Mouse (Mus musculus): ENCODE results near the gene Grin2a. TPM values are rescaled to one million over a fixed set of nuclear protein-coding genes. Genes with fewer than 3 reads are reported as not detected.

The Grin2a gene
- total RNA-seq (2022) = 100 to 1,000 TPM; 300 to 419 (median 352) TPM

GRCm38 (mm10) chr16:9994951-9995813, at the start of gene Grin2a:
Gene Grin2a, minus strand, starts transcription at chr16:9995560.
- peak; percentile 64 to 72 for DNase-seq (ENCODE audit: low spot score in 2 of 2)

GRCm38 (mm10) chr16:10035582-10036215, 40.3 kb upstream of the Grin2a start:
- DNase-seq (ENCODE audit: low spot score in 2 of 2) = no peak

GRCm38 (mm10) chr16:10033416-10033979, 38.1 kb upstream of the Grin2a start:
- peak; percentile 26 to 32 for DNase-seq (ENCODE audit: low spot score in 2 of 2)

GRCm38 (mm10) chr16:10031891-10032290, 36.5 kb upstream of the Grin2a start:
- peak; percentile 65 to 73 for DNase-seq (ENCODE audit: low spot score in 2 of 2)

- no peak for DNase-seq (ENCODE audit: low spot score in 2 of 2)
Observed at GRCm38 (mm10) chr16:10026741-10027140, 31.4 kb upstream of the Grin2a start.

- DNase-seq (ENCODE audit: low spot score in 2 of 2) = no peak
Observed at GRCm38 (mm10) chr16:10009743-10010142, 14.4 kb upstream of the Grin2a start.

- no peak for DNase-seq (ENCODE audit: low spot score in 2 of 2)
Observed at GRCm38 (mm10) chr16:10005606-10006005, 10.2 kb upstream of the Grin2a start.

GRCm38 (mm10) chr16:10004096-10004495, 8.7 kb upstream of the Grin2a start:
- no peak for DNase-seq (ENCODE audit: low spot score in 2 of 2)

GRCm38 (mm10) chr16:10003001-10003400, 7.6 kb upstream of the Grin2a start:
- DNase-seq (ENCODE audit: low spot score in 2 of 2) = no peak

- no peak for DNase-seq (ENCODE audit: low spot score in 2 of 2)
Observed at GRCm38 (mm10) chr16:10001601-10002000, 6.2 kb upstream of the Grin2a start.

GRCm38 (mm10) chr16:9999926-10000325, 4.6 kb upstream of the Grin2a start:
- no peak for DNase-seq (ENCODE audit: low spot score in 2 of 2)

- no peak for DNase-seq (ENCODE audit: low spot score in 2 of 2)
Observed at GRCm38 (mm10) chr16:9997931-9998330, 2.6 kb upstream of the Grin2a start.

GRCm38 (mm10) chr16:9995814-9996210, 452 bp upstream of the Grin2a start:
- no peak for DNase-seq (ENCODE audit: low spot score in 2 of 2)

GRCm38 (mm10) chr16:9994041-9994950, 1.1 kb downstream of the Grin2a start:
- DNase-seq (ENCODE audit: low spot score in 2 of 2) = no peak

GRCm38 (mm10) chr16:9993255-9994040, 1.9 kb downstream of the Grin2a start:
- peak; percentile 66 to 75 for DNase-seq (ENCODE audit: low spot score in 2 of 2)

- no peak for DNase-seq (ENCODE audit: low spot score in 2 of 2)
Observed at GRCm38 (mm10) chr16:9992773-9993221, 2.6 kb downstream of the Grin2a start.

- DNase-seq (ENCODE audit: low spot score in 2 of 2) = no peak
Observed at GRCm38 (mm10) chr16:9992076-9992772, 3.1 kb downstream of the Grin2a start.

GRCm38 (mm10) chr16:9985041-9985440, 10.3 kb downstream of the Grin2a start:
- DNase-seq (ENCODE audit: low spot score in 2 of 2) = no peak

GRCm38 (mm10) chr16:9980641-9981040, 14.7 kb downstream of the Grin2a start:
- DNase-seq (ENCODE audit: low spot score in 2 of 2) = no peak

GRCm38 (mm10) chr16:9978173-9978572, 17.2 kb downstream of the Grin2a start:
- DNase-seq (ENCODE audit: low spot score in 2 of 2) = no peak
